Mouse (Mus musculus) cerebellum, adult 2 months (tissue): ENCODE measurements around the gene Zfp335.

Experiments used
- CTCF ChIP-seq: fragments of 200-500 bp; IDR thresholded peaks from 2 replicates; pipeline ENCODE4 v1.5.1; 2011; ENCODE audit warnings: low read depth, mild to moderate bottlenecking, control low read depth, low read length, moderate library complexity, borderline replicate concordance; ENCODE audit not compliant: insufficient read depth
- POLR2A ChIP-seq: fragments of 200-500 bp; IDR thresholded peaks from 2 replicates; pipeline ENCODE4 v1.6.1; 2011; ENCODE audit warnings: low read length, control low read depth, borderline replicate concordance; ENCODE audit not compliant: insufficient read depth

- TF ChIP-seq POLR2A (no peak), CTCF (no peak)
Measured at GRCm38 (mm10) chr2:164871602-164872303, 39.8 kb downstream of the Zfp335 start.
